Mouse (Mus musculus) liver, adult 2 months (tissue): ENCODE measurements around the gene Rad50.

ENCODE experiments used
- CTCF ChIP-seq: fragments of 200-500 bp; IDR thresholded peaks from 2 replicates; pipeline ENCODE4 v1.5.1; 2011; ENCODE audit warnings: low read depth, low read length, control low read depth
- POLR2A ChIP-seq: fragments of 200-500 bp; IDR thresholded peaks from 2 replicates; pipeline ENCODE4 v1.6.1; 2011; ENCODE audit warnings: low read length, control low read depth; ENCODE audit not compliant: insufficient read depth; ENCODE audit errors: extremely low read depth

- TF ChIP-seq CTCF (no peak), POLR2A (no peak)
Observed at GRCm38 (mm10) chr11:53644017-53644416, 63.1 kb downstream of the Rad50 start.
